Mouse (Mus musculus) monocyte, adult 59 days (primary cell): ENCODE measurements around the gene Slc25a1. TPM values are rescaled to one million over a fixed set of nuclear protein-coding genes. Genes with fewer than 3 reads are reported as not detected.

Experiments
- total RNA-seq, 2 experiments: library from RNA; stranded (reverse); gene quantifications; one replicate each; pipeline ENCODE4 v1.2.4; 2023

The Slc25a1 gene
- 10 to 100 TPM; 29.4 to 33.2 TPM for total RNA-seq

DNA sequence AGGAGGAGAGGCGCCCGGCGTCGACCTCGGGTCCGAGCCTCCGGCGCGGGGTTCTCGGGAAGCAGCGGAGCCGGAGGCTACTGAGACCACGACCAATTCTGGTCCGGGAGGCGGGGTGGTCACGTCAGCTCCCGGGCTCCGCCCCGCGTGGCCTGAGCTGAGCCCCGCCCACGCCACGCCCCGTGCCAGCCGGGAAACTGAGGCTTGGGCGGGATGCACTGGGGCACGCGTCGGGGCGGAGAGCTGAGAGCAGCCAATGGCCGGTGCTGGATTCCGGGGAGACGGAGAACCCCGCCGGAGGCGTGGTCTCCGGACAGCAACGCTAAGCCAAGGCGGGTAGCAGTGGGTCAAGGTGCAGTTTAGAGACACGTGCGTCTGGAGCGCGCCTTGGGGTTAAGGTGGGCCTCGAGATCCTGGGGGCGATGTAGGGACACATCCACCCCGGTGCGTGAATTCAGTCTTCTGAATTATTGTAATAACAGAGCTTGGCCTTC, at the start of gene Slc25a1:
Gene Slc25a1, minus strand, starts transcription at position 133 of the 494 bp plus-strand sequence.

DNA sequence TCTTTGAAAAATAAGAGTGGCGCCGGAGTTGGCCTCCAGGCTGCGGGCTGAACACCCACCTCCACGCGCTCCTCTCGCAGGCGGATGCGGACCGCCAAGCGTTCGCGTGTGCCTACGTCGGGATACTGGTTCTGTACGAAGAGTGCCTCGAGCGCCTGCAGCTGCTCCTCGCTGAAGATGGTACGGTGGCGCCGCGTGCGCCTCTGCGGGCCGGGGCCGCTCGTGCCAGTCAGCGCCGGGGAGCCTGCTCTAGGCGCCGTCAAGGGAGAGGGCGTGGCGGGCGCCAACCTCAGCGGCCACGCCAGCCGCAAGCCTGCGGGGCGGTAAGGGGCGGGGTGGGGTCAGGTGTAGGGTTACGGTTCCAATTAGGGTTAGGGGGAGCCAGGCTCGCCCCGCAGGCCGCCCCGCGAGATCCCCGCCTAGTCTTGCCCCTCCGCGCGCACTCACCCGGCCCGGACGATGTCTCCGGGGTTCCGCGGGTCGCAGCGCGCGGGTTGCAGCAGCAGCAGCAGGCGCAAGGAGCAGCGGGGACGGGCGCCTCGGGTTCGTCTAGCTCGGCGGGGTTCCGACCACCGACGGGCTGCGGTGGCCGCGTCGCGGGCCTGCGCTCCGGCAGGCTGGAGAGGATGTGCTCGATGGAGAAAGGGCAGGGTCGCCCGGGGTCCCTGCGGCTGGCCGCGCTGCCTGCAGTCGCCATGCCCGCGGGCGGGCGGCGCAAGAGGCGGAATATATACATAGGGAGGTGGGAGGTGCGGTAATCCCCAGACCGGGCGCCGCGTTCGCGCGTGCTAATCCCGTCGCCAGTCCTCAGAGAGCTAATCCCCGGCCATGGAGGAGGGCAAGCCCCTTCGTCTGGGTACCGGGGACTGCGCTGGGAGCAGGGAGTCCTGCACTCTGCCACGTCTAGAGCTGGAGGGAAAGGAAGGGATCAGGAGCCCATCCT, 13.4 kb downstream of the Slc25a1 start, which contains the start of gene Gsc2:
Gene Gsc2, minus strand, starts transcription at position 753 of the 943 bp plus-strand sequence.

DNA sequence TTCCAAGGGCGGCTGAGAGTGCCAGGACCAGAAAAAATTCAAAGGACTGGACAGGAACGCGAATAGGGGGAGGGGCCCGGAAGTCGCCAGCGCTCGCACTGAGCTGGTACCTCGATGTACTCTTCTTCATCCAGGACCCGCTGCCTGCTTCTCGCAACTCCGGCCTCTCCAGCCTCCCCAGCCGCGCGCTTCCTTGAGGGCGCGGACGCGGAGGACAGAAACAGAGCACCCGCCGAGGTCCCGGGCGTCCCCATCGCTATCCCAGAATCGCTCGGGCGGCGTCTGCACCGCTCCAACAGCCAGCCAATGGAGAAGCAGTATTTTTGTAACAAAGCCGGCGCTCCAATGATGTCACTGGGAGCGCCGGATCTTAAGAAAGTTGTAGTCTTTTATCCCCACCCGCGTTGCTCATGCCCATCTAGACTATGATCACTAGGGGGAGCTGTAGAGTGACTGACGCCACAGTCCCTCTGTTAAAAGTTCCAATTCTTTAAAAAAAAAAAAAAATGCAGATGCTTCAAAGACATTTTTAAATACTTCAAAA, 16.9 kb downstream of the Slc25a1 start, which contains the start of gene Ess2:
Gene Ess2, minus strand, starts transcription at position 297 of the 544 bp plus-strand sequence.

DNA sequence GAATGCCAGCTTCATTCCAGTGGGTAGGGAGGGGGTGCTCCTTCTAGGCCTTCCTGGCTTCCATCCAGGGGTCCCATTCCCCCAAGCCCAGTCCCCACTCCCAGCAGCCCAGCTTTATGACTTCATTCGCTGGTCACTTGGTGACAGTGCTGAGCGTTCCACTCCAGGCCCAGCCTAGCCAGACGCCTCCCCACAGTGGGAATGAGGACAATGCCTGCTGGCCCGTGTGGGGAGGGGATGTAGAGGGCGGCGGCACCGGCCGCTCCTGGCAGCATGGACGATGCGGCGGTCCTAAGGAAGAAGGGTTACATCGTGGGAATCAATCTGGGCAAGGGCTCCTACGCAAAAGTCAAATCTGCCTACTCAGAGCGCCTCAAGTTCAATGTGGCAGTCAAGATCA, 29.6 kb downstream of the Slc25a1 start, which contains the start of the genes Dgcr2 and Tssk2:
Gene Dgcr2, minus strand, starts transcription at position 101 of the 400 bp plus-strand sequence.
Gene Tssk2, plus strand, starts transcription at position 176 of the 400 bp plus-strand sequence.

DNA sequence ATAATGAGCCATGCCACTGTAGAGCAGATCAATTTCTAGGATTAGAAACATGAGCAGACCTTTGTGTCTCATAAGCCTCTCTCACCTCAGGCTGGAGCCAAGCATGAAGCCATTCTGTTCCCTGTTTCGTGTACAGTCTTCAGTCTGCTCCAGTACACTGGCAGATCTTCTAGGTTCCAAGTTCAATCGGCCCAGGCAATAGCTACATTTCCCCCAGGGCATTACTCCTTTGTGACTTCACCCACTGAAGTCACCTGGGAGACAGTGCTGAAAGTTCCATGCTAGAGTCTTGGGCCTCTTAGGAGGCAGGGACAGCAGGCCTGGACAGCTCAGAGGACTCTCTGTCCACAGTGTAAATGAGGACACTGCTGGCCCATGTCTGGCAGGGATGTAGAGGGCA, 34.1 kb downstream of the Slc25a1 start, which contains the start of gene Tssk1:
Gene Tssk1, plus strand, starts transcription at position 301 of the 400 bp plus-strand sequence.

DNA sequence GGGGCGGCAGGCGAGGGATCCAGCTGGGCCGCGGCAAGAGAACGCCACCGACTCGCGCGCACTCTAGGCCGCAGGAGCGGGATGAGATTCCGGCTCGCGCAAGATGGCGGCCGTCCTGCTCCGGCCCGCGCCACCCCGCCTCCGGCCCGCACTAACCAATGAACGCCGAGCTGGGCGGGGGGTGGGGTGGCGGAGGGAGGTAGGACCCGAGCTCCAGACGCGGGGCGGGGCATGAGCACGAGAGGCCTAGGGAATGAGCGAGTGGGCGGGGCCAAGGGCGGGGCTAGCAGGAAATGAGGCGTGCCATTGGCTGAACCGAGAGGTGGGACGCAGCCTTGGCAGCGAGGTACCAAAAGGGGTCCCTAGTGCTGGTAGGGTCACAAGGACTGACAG, 36.5 kb downstream of the Slc25a1 start, which contains the start of gene Gm20518:
Gene Gm20518, minus strand, starts transcription at position 105 of the 393 bp plus-strand sequence.

Other genes with a start within 250 kb of the Slc25a1 start
- 100 to 1,000 TPM; 149 to 152 TPM for gene Med15, start 195.3 kb downstream of the Slc25a1 start, total RNA-seq
- gene Klhl22, start 168.6 kb downstream of the Slc25a1 start, total RNA-seq = 10 to 100 TPM; 15.8 to 18.6 TPM
- gene Scarf2, start 130.9 kb downstream of the Slc25a1 start, total RNA-seq = under 1 TPM; 0.71 to 0.76 TPM
- not detected for gene B830017H08Rik, start 95.1 kb downstream of the Slc25a1 start, total RNA-seq
- gene Car15, start 89.9 kb downstream of the Slc25a1 start, total RNA-seq = 10 to 100 TPM in 1 of 2 experiments, 1 to 10 TPM in 1; 7.4 to 11.1 TPM
- gene Gm20518, start 36.5 kb downstream of the Slc25a1 start, total RNA-seq = 1 to 10 TPM in 1 of 2 experiments, under 1 TPM in 1; 0.76 to 1.8 TPM
- not detected for gene Tssk1, start 34.0 kb downstream of the Slc25a1 start, total RNA-seq
- 10 to 100 TPM; 58.6 to 59.6 TPM for gene Dgcr2, start 29.7 kb downstream of the Slc25a1 start, total RNA-seq
- not detected for gene Tssk2, start 29.6 kb downstream of the Slc25a1 start, total RNA-seq
- gene Ess2, start 16.9 kb downstream of the Slc25a1 start, total RNA-seq = 10 to 100 TPM; 33.2 to 37.0 TPM
- not detected for gene Gsc2, start 13.2 kb downstream of the Slc25a1 start, total RNA-seq
- gene Vpreb2, start 52.2 kb upstream of the Slc25a1 start, total RNA-seq = not detected
- 1 to 10 TPM; 3.8 to 8.2 TPM for gene Dgcr6, start 124.6 kb upstream of the Slc25a1 start, total RNA-seq
- 1 to 10 TPM; 2.1 to 2.9 TPM for gene Prodh, start 162.0 kb upstream of the Slc25a1 start, total RNA-seq
- not detected for gene Rtn4r, start 199.4 kb upstream of the Slc25a1 start, total RNA-seq